Mouse (Mus musculus): ENCODE data around the gene Rnf41. TPM values are rescaled to one million over a fixed set of nuclear protein-coding genes. Genes with fewer than 3 reads are reported as not detected.

The Rnf41 gene
- polyA plus RNA-seq, 1 experiment from 2014 or later: 27.0 TPM

DNA sequence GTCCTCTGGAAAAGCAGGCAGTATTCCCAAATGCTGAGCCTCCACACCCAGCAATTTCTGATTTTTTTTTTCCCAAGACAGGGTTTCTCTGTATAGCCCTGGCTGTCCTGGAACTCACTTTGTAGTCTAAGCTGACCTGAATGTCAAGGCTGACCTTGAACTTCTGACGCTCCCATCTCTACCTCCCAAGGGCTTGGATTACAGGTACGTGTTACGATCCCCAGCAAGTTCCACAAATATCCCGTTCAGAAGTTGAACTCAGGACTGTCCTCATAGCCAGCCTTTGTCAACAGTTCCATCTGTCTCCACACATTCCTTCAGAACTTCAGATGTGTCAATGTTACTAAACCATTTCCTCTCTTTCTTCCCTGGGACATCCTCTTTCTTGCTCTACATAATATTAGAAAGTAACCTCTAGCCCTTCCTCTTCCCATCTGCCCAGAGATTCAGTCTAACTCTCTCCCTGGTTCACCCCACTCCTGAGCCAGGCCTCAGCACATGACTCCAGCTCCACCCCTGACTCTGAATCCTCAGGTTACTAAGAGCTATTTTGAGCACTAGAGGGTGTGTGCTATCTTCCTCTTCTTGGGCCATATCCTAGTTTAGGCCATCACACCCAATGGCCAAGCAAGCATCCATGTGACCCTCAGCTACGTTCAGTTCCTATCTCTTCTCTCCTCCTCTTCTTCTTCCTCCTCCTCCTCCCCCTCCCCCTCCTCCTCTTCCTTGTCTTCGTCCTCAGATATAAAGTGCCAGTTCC is 38.3 kb upstream of the Rnf41 start:
- no peak for ATAC-seq (ENCODE audit: extremely low read depth, insufficient number of reproducible peaks, low FRiP score, low TSS enrichment)
- Histone ChIP-seq H3K4me2 (no peak overlapping the region), H3K9ac (no peak overlapping the region), H3K4me3 (no peak overlapping the region), H3K27ac (replicated peaks) (peak overlapping the region; percentile 80), H3K9me3 (no peaks in the 10 kb centered on the region), H3K4me1 (peaks cover 36% of the 10 kb centered on the region), H3K27me3 (replicated peaks) (no peaks in the 10 kb centered on the region), H3K36me3 (no peaks in the 10 kb centered on the region)
- 47% methylated on average over 6 of the region's 6 CpGs for whole genome bisulfite sequencing

GRCm38 (mm10) chr10:128374393-128374792 is 37.1 kb upstream of the Rnf41 start:
- Histone ChIP-seq H3K36me3 (peaks cover 12% of the 10 kb centered on the region), H3K4me3 (no peak overlapping the region), H3K27ac (replicated peaks) (no peak overlapping the region), H3K9me3 (no peaks in the 10 kb centered on the region), H3K27me3 (replicated peaks) (no peaks in the 10 kb centered on the region), H3K4me1 (peaks cover 44% of the 10 kb centered on the region), H3K9ac (no peak overlapping the region), H3K4me2 (no peak overlapping the region)
- ATAC-seq (ENCODE audit: extremely low read depth, insufficient number of reproducible peaks, low FRiP score, low TSS enrichment): no peak
- 73% methylated on average over 6 of the region's 6 CpGs for WGBS

GRCm38 (mm10) chr10:128376099-128376454 is 35.4 kb upstream of the Rnf41 start:
- H3K27me3 ChIP-seq (replicated peaks): no peaks in the 10 kb centered on the region
- H3K9ac ChIP-seq: peak overlapping the region; percentile 98
- no peaks in the 10 kb centered on the region for H3K9me3 ChIP-seq
- peaks cover 38% of the 10 kb centered on the region for H3K4me1 ChIP-seq
- peak overlapping the region; percentile 83 for H3K4me2 ChIP-seq
- H3K36me3 ChIP-seq: peaks cover 29% of the 10 kb centered on the region
- WGBS: 47% methylated on average over 4 of the region's 4 CpGs
- H3K27ac ChIP-seq (replicated peaks): peak overlapping the region; percentile 94
- H3K4me3 ChIP-seq: peak overlapping the region; percentile 87
- ATAC-seq (ENCODE audit: extremely low read depth, insufficient number of reproducible peaks, low FRiP score, low TSS enrichment): no peak

DNA sequence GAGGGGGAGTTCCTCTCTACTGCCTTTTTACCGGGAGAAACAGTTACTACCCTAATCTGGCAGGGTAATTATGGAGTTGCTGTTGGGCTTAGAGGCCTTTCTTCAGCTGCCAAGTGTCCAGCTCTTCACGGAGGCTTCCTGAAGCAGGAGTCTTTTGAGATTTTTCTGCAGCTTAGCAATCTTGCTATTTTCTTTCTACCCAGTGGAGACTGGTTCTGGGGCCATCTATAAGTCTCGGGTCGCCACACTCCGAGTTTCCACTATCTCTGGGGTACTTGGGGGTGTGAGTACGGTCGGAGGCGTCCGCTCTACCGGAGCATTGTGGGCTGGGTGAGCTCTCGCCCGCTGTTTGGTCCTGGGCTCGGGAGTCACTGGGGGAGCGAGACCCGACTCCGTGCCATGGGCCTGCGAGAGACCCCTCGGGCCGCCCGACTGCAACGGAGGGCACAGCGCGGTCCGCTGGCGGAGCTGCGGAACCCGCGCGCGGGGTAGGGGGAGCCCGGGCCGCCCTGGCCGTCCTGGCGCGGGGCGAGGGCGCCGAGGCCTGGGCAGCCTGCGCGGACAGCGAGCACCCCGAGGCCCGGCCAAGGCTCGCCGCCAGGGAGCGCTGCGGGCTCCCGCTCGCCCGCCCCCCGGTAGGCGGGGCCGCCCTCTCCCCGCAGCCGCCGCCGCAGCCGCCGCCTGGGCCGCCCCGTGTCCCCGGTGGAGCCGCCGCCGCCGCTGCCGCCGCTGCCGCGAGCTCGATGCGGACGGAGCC is 34.8 kb upstream of the Rnf41 start, which contains the start of gene Ankrd52:
Gene Ankrd52 (plus strand): TSS at position 661 of the 757 bp plus-strand sequence.
- Histone ChIP-seq H3K9ac (peak within 1 kb of the TSS; percentile 98), H3K27ac (replicated peaks) (peak within 1 kb of the TSS; percentile 94), H3K27me3 (replicated peaks) (no peaks in the 10 kb centered on the region), H3K36me3 (peaks cover 35% of the 10 kb centered on the region), H3K9me3 (no peaks in the 10 kb centered on the region), H3K4me3 (peak within 1 kb of the TSS; percentile 87), H3K4me2 (peak within 1 kb of the TSS; percentile 83), H3K4me1 (peaks cover 38% of the 10 kb centered on the region)
- peak; percentile 89 for ATAC-seq (ENCODE audit: extremely low read depth, insufficient number of reproducible peaks, low FRiP score, low TSS enrichment)
- under 1% methylated on average over 73 of the region's 73 CpGs for WGBS

- no peak for ATAC-seq (ENCODE audit: extremely low read depth, insufficient number of reproducible peaks, low FRiP score, low TSS enrichment)
- Histone ChIP-seq H3K27ac (replicated peaks) (peak overlapping the region; percentile 94), H3K9me3 (no peaks in the 10 kb centered on the region), H3K27me3 (replicated peaks) (no peaks in the 10 kb centered on the region), H3K4me3 (peak overlapping the region; percentile 87), H3K4me2 (peak overlapping the region; percentile 83), H3K4me1 (peaks cover 38% of the 10 kb centered on the region), H3K9ac (peak overlapping the region; percentile 98), H3K36me3 (peaks cover 42% of the 10 kb centered on the region)
- under 1% methylated on average over 46 of the region's 47 CpGs for WGBS
Observed at GRCm38 (mm10) chr10:128377222-128377939, 34.1 kb upstream of the Rnf41 start.

- WGBS: 61% methylated on average over 14 of the region's 14 CpGs
- Histone ChIP-seq H3K4me3 (peak overlapping the region; percentile 87), H3K9me3 (no peaks in the 10 kb centered on the region), H3K27me3 (replicated peaks) (no peaks in the 10 kb centered on the region), H3K4me1 (peaks cover 35% of the 10 kb centered on the region), H3K36me3 (peaks cover 48% of the 10 kb centered on the region), H3K27ac (replicated peaks) (peak overlapping the region; percentile 94), H3K9ac (peak overlapping the region; percentile 98), H3K4me2 (peak overlapping the region; percentile 83)
- no peak for ATAC-seq (ENCODE audit: extremely low read depth, insufficient number of reproducible peaks, low FRiP score, low TSS enrichment)
Observed at GRCm38 (mm10) chr10:128377940-128378448, 33.5 kb upstream of the Rnf41 start.

DNA sequence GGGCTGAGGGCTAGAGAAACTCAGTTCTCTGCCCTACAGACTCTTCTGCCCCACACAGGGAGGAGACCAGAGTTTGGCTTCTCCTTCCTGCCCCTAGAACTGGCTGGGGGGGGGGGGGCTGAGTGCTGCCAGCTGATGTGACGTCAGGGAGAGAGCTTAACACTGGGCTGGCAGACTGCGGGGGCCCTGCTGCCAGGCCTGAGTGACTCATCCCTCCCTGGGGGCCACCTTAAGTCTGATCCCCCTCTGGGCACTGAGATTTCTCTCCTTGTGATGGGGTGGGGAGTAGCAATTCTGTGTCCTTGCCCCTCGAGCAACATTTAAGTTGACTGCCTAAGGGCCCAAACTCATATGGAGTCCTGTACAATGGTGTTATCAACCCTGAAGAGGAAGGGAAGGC is 33.0 kb upstream of the Rnf41 start:
- no peak for ATAC-seq (ENCODE audit: extremely low read depth, insufficient number of reproducible peaks, low FRiP score, low TSS enrichment)
- 70% methylated on average over 3 of the region's 3 CpGs for WGBS
- peak overlapping the region; percentile 87 for H3K4me3 ChIP-seq

GRCm38 (mm10) chr10:128379260-128379659 is 32.2 kb upstream of the Rnf41 start:
- no peaks in the 10 kb centered on the region for H3K27me3 ChIP-seq (replicated peaks)

More for the DNA sequence above, 33.0 kb upstream of the Rnf41 start:
- Histone ChIP-seq H3K4me2 (peak overlapping the region; percentile 83), H3K9ac (peak overlapping the region; percentile 98), H3K27me3 (replicated peaks) (no peaks in the 10 kb centered on the region), H3K27ac (replicated peaks) (no peak overlapping the region), H3K36me3 (peaks cover 53% of the 10 kb centered on the region), H3K4me1 (peaks cover 30% of the 10 kb centered on the region), H3K9me3 (no peaks in the 10 kb centered on the region)

DNA sequence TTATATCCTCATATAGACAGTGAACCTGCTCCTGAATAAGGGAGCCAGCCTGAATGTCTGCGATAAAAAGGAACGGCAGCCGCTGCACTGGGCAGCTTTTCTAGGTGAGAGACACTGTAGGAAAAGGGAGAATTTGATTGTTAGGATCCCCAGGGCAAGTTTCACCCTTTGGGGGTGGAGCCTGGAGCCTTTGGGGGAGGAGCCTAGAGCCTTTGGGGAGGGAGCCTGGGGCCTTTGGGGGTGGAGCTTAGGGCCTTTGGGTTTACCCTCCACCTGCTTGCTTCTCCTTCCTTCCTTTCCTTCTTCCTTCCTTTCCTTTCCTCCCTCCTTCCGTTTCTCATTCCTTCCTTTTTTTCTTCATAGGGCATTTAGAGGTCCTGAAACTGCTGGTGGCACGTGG is 30.9 kb upstream of the Rnf41 start:
- Histone ChIP-seq H3K27ac (replicated peaks) (no peak overlapping the region), H3K4me1 (peaks cover 29% of the 10 kb centered on the region), H3K27me3 (replicated peaks) (no peaks in the 10 kb centered on the region), H3K36me3 (peaks cover 74% of the 10 kb centered on the region), H3K4me2 (no peak overlapping the region), H3K9me3 (no peaks in the 10 kb centered on the region), H3K9ac (no peak overlapping the region), H3K4me3 (no peak overlapping the region)
- no peak for ATAC-seq (ENCODE audit: extremely low read depth, insufficient number of reproducible peaks, low FRiP score, low TSS enrichment)
- 83% methylated on average over 5 of the region's 5 CpGs for WGBS

More at GRCm38 (mm10) chr10:128379260-128379659, 32.2 kb upstream of the Rnf41 start:
- no peak overlapping the region for H3K4me2 ChIP-seq
- H3K4me1 ChIP-seq: peaks cover 29% of the 10 kb centered on the region
- WGBS: 94% methylated on average over 7 of the region's 7 CpGs
- H3K27ac ChIP-seq (replicated peaks): no peak overlapping the region
- peaks cover 61% of the 10 kb centered on the region for H3K36me3 ChIP-seq
- no peak overlapping the region for H3K4me3 ChIP-seq
- H3K9ac ChIP-seq: peak overlapping the region; percentile 98; the same call in 1 of the 2 replicates
- H3K9me3 ChIP-seq: no peaks in the 10 kb centered on the region
- ATAC-seq (ENCODE audit: extremely low read depth, insufficient number of reproducible peaks, low FRiP score, low TSS enrichment): no peak

GRCm38 (mm10) chr10:128382482-128382881 is 29.0 kb upstream of the Rnf41 start:
- Histone ChIP-seq H3K4me2 (no peak overlapping the region), H3K27ac (replicated peaks) (no peak overlapping the region), H3K9me3 (no peaks in the 10 kb centered on the region), H3K27me3 (replicated peaks) (no peaks in the 10 kb centered on the region), H3K9ac (no peak overlapping the region), H3K4me3 (no peak overlapping the region), H3K4me1 (peaks cover 20% of the 10 kb centered on the region), H3K36me3 (peaks cover 93% of the 10 kb centered on the region)
- 87% methylated on average over 8 of the region's 8 CpGs for WGBS
- no peak for ATAC-seq (ENCODE audit: extremely low read depth, insufficient number of reproducible peaks, low FRiP score, low TSS enrichment)

DNA sequence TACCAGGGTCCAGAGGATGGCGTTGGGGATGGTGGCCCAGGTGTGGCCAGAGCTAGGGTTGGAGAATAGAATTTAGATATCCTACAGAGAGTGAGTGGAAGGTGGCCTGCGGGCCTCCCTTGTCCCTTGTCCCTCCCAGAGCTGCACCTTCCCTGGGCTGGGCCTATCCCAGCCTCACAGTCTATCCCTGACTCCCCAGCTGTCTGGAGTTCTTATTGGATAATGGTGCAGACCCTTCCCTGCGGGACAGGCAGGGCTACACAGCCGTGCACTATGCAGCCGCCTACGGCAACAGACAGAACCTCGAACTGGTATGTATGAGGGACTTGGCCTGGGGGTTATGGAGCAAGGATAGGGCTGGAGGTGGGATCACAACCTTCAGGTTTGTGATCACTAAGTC is 25.6 kb upstream of the Rnf41 start:
- Histone ChIP-seq H3K27ac (replicated peaks) (no peak overlapping the region), H3K27me3 (replicated peaks) (no peaks in the 10 kb centered on the region), H3K36me3 (peaks cover 100% of the 10 kb centered on the region), H3K9me3 (no peaks in the 10 kb centered on the region), H3K4me3 (no peak overlapping the region), H3K9ac (no peak overlapping the region), H3K4me2 (no peak overlapping the region), H3K4me1 (peaks cover 7% of the 10 kb centered on the region)
- no peak for ATAC-seq (ENCODE audit: extremely low read depth, insufficient number of reproducible peaks, low FRiP score, low TSS enrichment)
- WGBS: 84% methylated on average over 7 of the region's 7 CpGs

All from heart, embryonic 13.5 days (tissue).